Mouse (Mus musculus) lung, postnatal 0 days (tissue): ENCODE measurements around the gene Pramef17.
"Not testable (repeated sequence)": the region's sequence is repeated elsewhere in the genome, so short reads cannot be mapped to it uniquely, and the experiment has no call there.

Experiments
- CTCF ChIP-seq: IDR thresholded peaks from 2 replicates; pipeline ENCODE4 v1.5.1; 2016; ENCODE audit warnings: antibody characterized with exemption, mild to moderate bottlenecking
- EP300 ChIP-seq: IDR thresholded peaks from 2 replicates; pipeline ENCODE4 v1.6.1; 2016; ENCODE audit warnings: antibody characterized with exemption, mild to moderate bottlenecking, control low read depth

GRCm38 (mm10) chr4:143983446-143983845 lies 10.7 kb downstream of the Pramef17 start:
- not testable (repeated sequence) for TF ChIP-seq CTCF, EP300
